Comparison of ENCODE assay signal across 13 mouse cellular contexts in the genomic region with DNA sequence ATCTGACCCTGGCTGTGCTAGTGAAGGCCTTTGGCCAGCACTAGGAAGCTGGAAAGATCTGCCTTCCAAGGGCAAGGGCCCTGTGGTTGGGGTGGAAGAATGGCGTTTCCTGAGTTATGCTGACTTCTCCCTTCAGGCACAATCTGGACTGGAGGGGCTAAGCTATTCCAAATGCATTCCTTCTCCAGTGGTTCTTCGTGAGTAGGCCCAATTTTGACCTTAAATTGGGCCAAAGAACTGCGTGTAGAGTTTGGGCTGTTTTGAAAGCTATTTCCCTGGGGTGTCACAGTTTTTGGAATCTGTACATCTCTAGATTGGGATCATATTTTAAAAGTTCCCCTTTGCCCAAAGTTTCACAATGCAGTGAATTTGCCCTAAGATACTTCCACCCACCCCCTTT. TPM values are rescaled to one million over a fixed set of nuclear protein-coding genes. Genes with fewer than 3 reads are reported as not detected.
DNase-seq lines count a peak whose midpoint lies in the region; ATAC-seq and TF ChIP-seq lines count a peak whose summit lies in the region.
"Had no signal": no experiment of that assay in that cellular context is flagged by ENCODE, and none has a peak within 500 bp of the region (broad histone marks: within the 10 kb centered on the region; RNA-seq: fewer than 3 reads in every experiment).

No protein-coding gene starts in this region.

- H3K4me3 ChIP-seq in forebrain, embryonic 10.5 days = peak overlapping the region; percentile 84; the same call in 1 of the 2 replicates
- H3K4me3 ChIP-seq in forebrain, embryonic 12.5 days (replicated peaks) = no peak overlapping the region
- no peak overlapping the region for H3K4me3 ChIP-seq in intestine, embryonic 15.5 days (replicated peaks)
- no peak overlapping the region for H3K4me3 ChIP-seq in intestine, embryonic 16.5 days (ENCODE audit: low read length)
- H3K4me3 ChIP-seq in embryonic fibroblast, embryonic 13.5 days (ENCODE audit: insufficient read depth, low read length) = no peak overlapping the region
- 0 out of 2 replicates have a peak overlapping the region, but pooled peaks have one; percentile 91 for H3K4me3 ChIP-seq in limb, embryonic 15.5 days
- no peak overlapping the region for H3K4me3 ChIP-seq in liver, embryonic 11.5 days (ENCODE audit: low read depth, low read length)
- H3K4me3 ChIP-seq: embryonic facial prominence, embryonic 15.5 days; lung, embryonic 15.5 days had no signal

- H3K36me3 ChIP-seq in forebrain, embryonic 10.5 days (replicated peaks) = peaks cover 25% of the 10 kb centered on the region
- no peaks in the 10 kb centered on the region for H3K36me3 ChIP-seq in forebrain, embryonic 12.5 days (replicated peaks)
- H3K36me3 ChIP-seq in intestine, embryonic 15.5 days = no peaks in the 10 kb centered on the region
- H3K36me3 ChIP-seq in intestine, embryonic 16.5 days (ENCODE audit: control insufficient read depth, insufficient read depth, low read length) = no peaks in the 10 kb centered on the region
- H3K36me3 ChIP-seq in limb, embryonic 15.5 days = no peaks in the 10 kb centered on the region
- no peaks in the 10 kb centered on the region for H3K36me3 ChIP-seq in liver, embryonic 11.5 days (ENCODE audit: control insufficient read depth, insufficient read depth, low read length)
- H3K36me3 ChIP-seq: lung, embryonic 15.5 days had no signal

- H3K27me3 ChIP-seq in forebrain, embryonic 10.5 days (ENCODE audit: poor library complexity, severe bottlenecking) = peaks cover 35% of the 10 kb centered on the region
- H3K27me3 ChIP-seq in forebrain, embryonic 12.5 days = peaks cover 16% of the 10 kb centered on the region
- H3K27me3 ChIP-seq in intestine, embryonic 15.5 days (replicated peaks) = no peaks in the 10 kb centered on the region
- H3K27me3 ChIP-seq in intestine, embryonic 16.5 days (replicated peaks; ENCODE audit: control insufficient read depth, insufficient read depth, low read length) = no peaks in the 10 kb centered on the region
- H3K27me3 ChIP-seq in limb, embryonic 15.5 days = no peaks in the 10 kb centered on the region
- H3K27me3 ChIP-seq in liver, embryonic 11.5 days (replicated peaks; ENCODE audit: control insufficient read depth, insufficient read depth, low read length) = peaks cover 3% of the 10 kb centered on the region; the same call in 1 of the 2 replicates
- H3K27me3 ChIP-seq: embryonic facial prominence, embryonic 15.5 days; lung, embryonic 15.5 days had no signal

- H3K27ac ChIP-seq in forebrain, embryonic 10.5 days = peak overlapping the region; percentile 48; the same call in 1 of the 2 replicates
- no peak overlapping the region for H3K27ac ChIP-seq in forebrain, embryonic 12.5 days
- H3K27ac ChIP-seq in intestine, embryonic 15.5 days = no peak overlapping the region
- no peak overlapping the region for H3K27ac ChIP-seq in intestine, embryonic 16.5 days (ENCODE audit: low read length)
- 0 out of 2 replicates have a peak overlapping the region, but pooled peaks have one; percentile 20 for H3K27ac ChIP-seq in embryonic fibroblast, embryonic 13.5 days (ENCODE audit: insufficient read depth, low read length)
- peak overlapping the region; percentile 73 for H3K27ac ChIP-seq in limb, embryonic 15.5 days
- H3K27ac ChIP-seq in liver, embryonic 11.5 days (ENCODE audit: low read depth, low read length) = no peak overlapping the region

- H3K9ac ChIP-seq in forebrain, embryonic 12.5 days = no peak overlapping the region
- H3K9ac ChIP-seq in intestine, embryonic 15.5 days = no peak overlapping the region
- no peak overlapping the region for H3K9ac ChIP-seq in intestine, embryonic 16.5 days (ENCODE audit: low read depth, low read length)
- 0 out of 2 replicates have a peak overlapping the region, but pooled peaks have one; percentile 10 for H3K9ac ChIP-seq in limb, embryonic 15.5 days
- no peak overlapping the region for H3K9ac ChIP-seq in liver, embryonic 11.5 days (ENCODE audit: low read depth, low read length)
- H3K9ac ChIP-seq: embryonic facial prominence, embryonic 15.5 days; lung, embryonic 15.5 days had no signal

- peaks cover 90% of the 10 kb centered on the region for H3K4me1 ChIP-seq in forebrain, embryonic 10.5 days
- H3K4me1 ChIP-seq in forebrain, embryonic 12.5 days = peaks cover 57% of the 10 kb centered on the region
- H3K4me1 ChIP-seq in intestine, embryonic 15.5 days (replicated peaks) = peaks cover 57% of the 10 kb centered on the region
- peaks cover 65% of the 10 kb centered on the region for H3K4me1 ChIP-seq in intestine, embryonic 16.5 days (ENCODE audit: control insufficient read depth, insufficient read depth, low read length)
- no peaks in the 10 kb centered on the region for H3K4me1 ChIP-seq in embryonic fibroblast, embryonic 13.5 days (ENCODE audit: control insufficient read depth, insufficient read depth, low read length)
- peaks cover 86% of the 10 kb centered on the region for H3K4me1 ChIP-seq in limb, embryonic 15.5 days
- peaks cover 40% of the 10 kb centered on the region for H3K4me1 ChIP-seq in liver, embryonic 11.5 days (replicated peaks; ENCODE audit: control insufficient read depth, insufficient read depth, low read length)

- no peak for ATAC-seq in forebrain, embryonic 12.5 days (ENCODE audit: low FRiP score)
- no peak for ATAC-seq in intestine, embryonic 15.5 days
- no peak for ATAC-seq in intestine, embryonic 16.5 days
- no peak for ATAC-seq in limb, embryonic 15.5 days (ENCODE audit: insufficient number of reproducible peaks, low FRiP score, low TSS enrichment, low read depth)
- no peak for ATAC-seq in liver, embryonic 11.5 days (replicated peaks; ENCODE audit: low FRiP score)

- no peak overlapping the region for H3K4me2 ChIP-seq in forebrain, embryonic 12.5 days
- H3K4me2 ChIP-seq in intestine, embryonic 15.5 days (replicated peaks) = 0 out of 2 replicates have a peak overlapping the region, but pooled peaks have one; percentile 89
- H3K4me2 ChIP-seq in intestine, embryonic 16.5 days (ENCODE audit: low read depth, low read length) = no peak overlapping the region
- peak overlapping the region; percentile 19; the same call in 1 of the 2 replicates for H3K4me2 ChIP-seq in limb, embryonic 15.5 days
- H3K4me2 ChIP-seq in liver, embryonic 11.5 days = no peak overlapping the region
- H3K4me2 ChIP-seq: embryonic facial prominence, embryonic 15.5 days had no signal

- no peaks in the 10 kb centered on the region for H3K9me3 ChIP-seq in forebrain, embryonic 10.5 days
- H3K9me3 ChIP-seq in forebrain, embryonic 12.5 days = no peaks in the 10 kb centered on the region
- no peaks in the 10 kb centered on the region for H3K9me3 ChIP-seq in intestine, embryonic 15.5 days
- H3K9me3 ChIP-seq in intestine, embryonic 16.5 days (ENCODE audit: control insufficient read depth, low read length) = no peaks in the 10 kb centered on the region
- no peaks in the 10 kb centered on the region for H3K9me3 ChIP-seq in limb, embryonic 15.5 days
- H3K9me3 ChIP-seq in liver, embryonic 11.5 days (ENCODE audit: control insufficient read depth, low read length) = no peaks in the 10 kb centered on the region
- H3K9me3 ChIP-seq: embryonic facial prominence, embryonic 15.5 days; lung, embryonic 15.5 days had no signal

- TF ChIP-seq POLR2A in embryonic fibroblast, embryonic 13.5 days (IDR thresholded peaks at IDR 0.05; ENCODE audit: low read depth, low read length) = no peak

- 82% methylated on average over 3 of the region's 3 CpGs for WGBS in forebrain, embryonic 10.5 days
- 84% methylated on average over 3 of the region's 3 CpGs for WGBS in forebrain, embryonic 12.5 days
- WGBS in intestine, embryonic 15.5 days = 72% methylated on average over 3 of the region's 3 CpGs
- WGBS in intestine, embryonic 16.5 days = 87% methylated on average over 3 of the region's 3 CpGs
- 58% methylated on average over 3 of the region's 3 CpGs for WGBS in limb, embryonic 15.5 days
- WGBS in liver, embryonic 11.5 days = 82% methylated on average over 3 of the region's 3 CpGs

- no peak for DNase-seq in forebrain, embryonic 10.5 days (ENCODE audit: extremely low spot score, low spot score)
- DNase-seq in urinary bladder, postnatal 36 days (ENCODE audit: low spot score in 2 of 2) = no peak
- no peak for DNase-seq in liver, embryonic 11.5 days (ENCODE audit: low spot score)
- DNase-seq: adrenal gland, postnatal 10 days; kidney, adult 11 months; left cerebral cortex, postnatal 4 days had no signal

- no peak for TF ChIP-seq CTCF in embryonic fibroblast, embryonic 13.5 days (IDR thresholded peaks at IDR 0.05; ENCODE audit: borderline replicate concordance, insufficient read depth, low read length)

RNA-seq across cellular contexts. Expression of gene Fgfrl1, which starts 4.4 kb away (rescaled TPM):
- 10.4 and 12.3 TPM in 2 replicates for polyA plus RNA-seq in forebrain, embryonic 10.5 days (2016; fragmentation: Nextera tagmentation; extraction: Ambion mirVana)
- polyA plus RNA-seq in forebrain, embryonic 12.5 days (2016; fragmentation: Nextera tagmentation; extraction: Ambion mirVana) = 17.6 and 19.3 TPM in 2 replicates
- polyA plus RNA-seq in intestine, embryonic 15.5 days (2015; fragmentation: Nextera tagmentation; extraction: Ambion mirVana) = 21.8 and 26.3 TPM in 2 replicates
- polyA plus RNA-seq in intestine, embryonic 16.5 days (2015; fragmentation: Nextera tagmentation; extraction: Ambion mirVana) = 8.5 and 9.7 TPM in 2 replicates
- polyA plus RNA-seq in embryonic fibroblast, embryonic 13.5 days (2011; ENCODE audit: insufficient read length, low read depth, missing spikeins) = 22.5 and 30.6 TPM in 2 replicates
- 32.0 and 36.1 TPM in 2 replicates for polyA plus RNA-seq in limb, embryonic 15.5 days (2015; fragmentation: Nextera tagmentation; extraction: Ambion mirVana)
- 21.3 and 22.1 TPM in 2 replicates for polyA plus RNA-seq in liver, embryonic 11.5 days (2014; fragmentation: Nextera tagmentation; extraction: Ambion mirVana)

RNA-seq across cellular contexts. Expression of gene Slc26a1, which starts 21.2 kb away (rescaled TPM):
- 0.77 and 1.0 TPM in 2 replicates for polyA plus RNA-seq in forebrain, embryonic 10.5 days (2016; fragmentation: Nextera tagmentation; extraction: Ambion mirVana)
- polyA plus RNA-seq in forebrain, embryonic 12.5 days (2016; fragmentation: Nextera tagmentation; extraction: Ambion mirVana) = 1.2 TPM in 2 replicates
- polyA plus RNA-seq in intestine, embryonic 15.5 days (2015; fragmentation: Nextera tagmentation; extraction: Ambion mirVana) = 3.6 and 4.9 TPM in 2 replicates
- polyA plus RNA-seq in intestine, embryonic 16.5 days (2015; fragmentation: Nextera tagmentation; extraction: Ambion mirVana) = 8.0 and 9.7 TPM in 2 replicates
- 0.23 TPM in 1 of 2 replicates, not detected in the other for polyA plus RNA-seq in embryonic fibroblast, embryonic 13.5 days (2011; ENCODE audit: insufficient read length, low read depth, missing spikeins)
- polyA plus RNA-seq in limb, embryonic 15.5 days (2015; fragmentation: Nextera tagmentation; extraction: Ambion mirVana) = 0.56 and 0.81 TPM in 2 replicates
- polyA plus RNA-seq in liver, embryonic 11.5 days (2014; fragmentation: Nextera tagmentation; extraction: Ambion mirVana) = 11.6 and 14.4 TPM in 2 replicates

RNA-seq across cellular contexts. Expression of gene Dgkq, which starts 27.1 kb away (rescaled TPM):
- 11.3 and 13.3 TPM in 2 replicates for polyA plus RNA-seq in forebrain, embryonic 10.5 days (2016; fragmentation: Nextera tagmentation; extraction: Ambion mirVana)
- 19.7 and 20.7 TPM in 2 replicates for polyA plus RNA-seq in forebrain, embryonic 12.5 days (2016; fragmentation: Nextera tagmentation; extraction: Ambion mirVana)
- polyA plus RNA-seq in intestine, embryonic 15.5 days (2015; fragmentation: Nextera tagmentation; extraction: Ambion mirVana) = 11.1 and 11.2 TPM in 2 replicates
- 11.3 and 14.0 TPM in 2 replicates for polyA plus RNA-seq in intestine, embryonic 16.5 days (2015; fragmentation: Nextera tagmentation; extraction: Ambion mirVana)
- 11.7 and 11.8 TPM in 2 replicates for polyA plus RNA-seq in embryonic fibroblast, embryonic 13.5 days (2011; ENCODE audit: insufficient read length, low read depth, missing spikeins)
- 15.7 and 17.1 TPM in 2 replicates for polyA plus RNA-seq in limb, embryonic 15.5 days (2015; fragmentation: Nextera tagmentation; extraction: Ambion mirVana)
- polyA plus RNA-seq in liver, embryonic 11.5 days (2014; fragmentation: Nextera tagmentation; extraction: Ambion mirVana) = 5.8 and 8.8 TPM in 2 replicates

RNA-seq across cellular contexts. Expression of gene Idua, which starts 36.4 kb away (rescaled TPM):
- polyA plus RNA-seq in forebrain, embryonic 10.5 days (2016; fragmentation: Nextera tagmentation; extraction: Ambion mirVana) = 10.2 and 11.0 TPM in 2 replicates
- 9.5 and 9.6 TPM in 2 replicates for polyA plus RNA-seq in forebrain, embryonic 12.5 days (2016; fragmentation: Nextera tagmentation; extraction: Ambion mirVana)
- 12.0 and 12.8 TPM in 2 replicates for polyA plus RNA-seq in intestine, embryonic 15.5 days (2015; fragmentation: Nextera tagmentation; extraction: Ambion mirVana)
- polyA plus RNA-seq in intestine, embryonic 16.5 days (2015; fragmentation: Nextera tagmentation; extraction: Ambion mirVana) = 11.3 and 11.9 TPM in 2 replicates
- polyA plus RNA-seq in embryonic fibroblast, embryonic 13.5 days (2011; ENCODE audit: insufficient read length, low read depth, missing spikeins) = 17.9 and 18.6 TPM in 2 replicates
- polyA plus RNA-seq in limb, embryonic 15.5 days (2015; fragmentation: Nextera tagmentation; extraction: Ambion mirVana) = 17.8 TPM in 2 replicates
- 9.8 and 10.1 TPM in 2 replicates for polyA plus RNA-seq in liver, embryonic 11.5 days (2014; fragmentation: Nextera tagmentation; extraction: Ambion mirVana)

Comparison
In these comparisons a context has a peak if more than half of its experiments do, and no peak if none do; other contexts are left out.
1. H3K27ac ChIP-seq: peak in forebrain, embryonic 10.5 days (single experiment), embryonic fibroblast, embryonic 13.5 days (single experiment) and limb, embryonic 15.5 days (single experiment); none in forebrain, embryonic 12.5 days (single experiment), intestine, embryonic 15.5 days (single experiment), intestine, embryonic 16.5 days (single experiment) and liver, embryonic 11.5 days (single experiment).
2. H3K4me3 ChIP-seq: peak in forebrain, embryonic 10.5 days (single experiment) and limb, embryonic 15.5 days (single experiment); none in forebrain, embryonic 12.5 days (single experiment), intestine, embryonic 15.5 days (single experiment), intestine, embryonic 16.5 days (single experiment), embryonic fibroblast, embryonic 13.5 days (single experiment) and liver, embryonic 11.5 days (single experiment).
3. H3K4me2 ChIP-seq: peak in intestine, embryonic 15.5 days (single experiment) and limb, embryonic 15.5 days (single experiment); none in forebrain, embryonic 12.5 days (single experiment), intestine, embryonic 16.5 days (single experiment) and liver, embryonic 11.5 days (single experiment).